Mouse (Mus musculus): Measurements from ENCODE around the gene Pdhb. TPM values are rescaled to one million over a fixed set of nuclear protein-coding genes. Genes with fewer than 3 reads are reported as not detected.

Pdhb gene
- polyA plus RNA-seq, 2 experiments: 152 to 175 TPM

GRCm38 (mm10) chr14:8158721-8159120 is 14.1 kb downstream of the Pdhb start:
- Histone ChIP-seq H3K9ac (ENCODE audit: low read depth, low read length, severe bottlenecking) (no peak overlapping the region), H3K4me3 (replicated peaks; ENCODE audit: low read length) (no peak overlapping the region), H3K27ac (replicated peaks; ENCODE audit: low read depth, low read length) (no peak overlapping the region), H3K4me2 (replicated peaks; ENCODE audit: low read depth, low read length, severe bottlenecking) (no peak overlapping the region), H3K9me3 (ENCODE audit: control insufficient read depth, low read length) (no peaks in the 10 kb centered on the region), H3K27me3 (ENCODE audit: control insufficient read depth, insufficient read depth, low read length) (no peaks in the 10 kb centered on the region), H3K36me3 (ENCODE audit: control insufficient read depth, insufficient read depth, low read length) (peaks cover 39% of the 10 kb centered on the region), H3K4me1 (ENCODE audit: control insufficient read depth, insufficient read depth, low read length) (no peaks in the 10 kb centered on the region)
- ATAC-seq (ENCODE audit: low FRiP score, low read depth): no peak
- 84% methylated on average over 3 of the region's 3 CpGs for WGBS
- DNase-seq (ENCODE audit: low spot score): no peak
- TF ChIP-seq POLR2A (IDR thresholded peaks at IDR 0.05; ENCODE audit: borderline replicate concordance, extremely low read depth, insufficient read depth, insufficient read length): no peak

GRCm38 (mm10) chr14:8156947-8157346 is 15.9 kb downstream of the Pdhb start:
- peaks cover 31% of the 10 kb centered on the region for H3K36me3 ChIP-seq (ENCODE audit: control insufficient read depth, insufficient read depth, low read length)
- H3K27me3 ChIP-seq (ENCODE audit: control insufficient read depth, insufficient read depth, low read length): no peaks in the 10 kb centered on the region
- ATAC-seq (ENCODE audit: low FRiP score, low read depth): no peak
- no peak overlapping the region for H3K9ac ChIP-seq (ENCODE audit: low read depth, low read length, severe bottlenecking)
- no peak overlapping the region for H3K4me3 ChIP-seq (replicated peaks; ENCODE audit: low read length)
- H3K4me2 ChIP-seq (replicated peaks; ENCODE audit: low read depth, low read length, severe bottlenecking): no peak overlapping the region
- no peaks in the 10 kb centered on the region for H3K9me3 ChIP-seq (ENCODE audit: control insufficient read depth, low read length)
- H3K27ac ChIP-seq (replicated peaks; ENCODE audit: low read depth, low read length): no peak overlapping the region
- TF ChIP-seq POLR2A (IDR thresholded peaks at IDR 0.05; ENCODE audit: borderline replicate concordance, extremely low read depth, insufficient read depth, insufficient read length): no peak
- no peaks in the 10 kb centered on the region for H3K4me1 ChIP-seq (ENCODE audit: control insufficient read depth, insufficient read depth, low read length)
- no peak for DNase-seq (ENCODE audit: low spot score)
- 35% methylated on average over 3 of the region's 3 CpGs for WGBS

- H3K27me3 ChIP-seq (ENCODE audit: control insufficient read depth, insufficient read depth, low read length): no peaks in the 10 kb centered on the region
- no peaks in the 10 kb centered on the region for H3K9me3 ChIP-seq (ENCODE audit: control insufficient read depth, low read length)
- H3K9ac ChIP-seq (ENCODE audit: low read depth, low read length, severe bottlenecking): no peak overlapping the region
- WGBS: 74% methylated on average over 3 of the region's 3 CpGs
- no peak for TF ChIP-seq POLR2A (IDR thresholded peaks at IDR 0.05; ENCODE audit: borderline replicate concordance, extremely low read depth, insufficient read depth, insufficient read length)
- H3K27ac ChIP-seq (replicated peaks; ENCODE audit: low read depth, low read length): no peak overlapping the region
- peaks cover 19% of the 10 kb centered on the region; the same call in 1 of the 2 replicates for H3K36me3 ChIP-seq (ENCODE audit: control insufficient read depth, insufficient read depth, low read length)
- no peak overlapping the region for H3K4me3 ChIP-seq (replicated peaks; ENCODE audit: low read length)
- DNase-seq (ENCODE audit: low spot score) (no peak), ATAC-seq (ENCODE audit: low FRiP score, low read depth) (no peak)
- H3K4me1 ChIP-seq (ENCODE audit: control insufficient read depth, insufficient read depth, low read length): no peaks in the 10 kb centered on the region
- no peak overlapping the region for H3K4me2 ChIP-seq (replicated peaks; ENCODE audit: low read depth, low read length, severe bottlenecking)
Observed at GRCm38 (mm10) chr14:8154072-8154471, 18.8 kb downstream of the Pdhb start.

GRCm38 (mm10) chr14:8151757-8152156 is 21.1 kb downstream of the Pdhb start:
- no peaks in the 10 kb centered on the region for H3K27me3 ChIP-seq (ENCODE audit: control insufficient read depth, insufficient read depth, low read length)
- no peak overlapping the region for H3K9ac ChIP-seq (ENCODE audit: low read depth, low read length, severe bottlenecking)
- no peaks in the 10 kb centered on the region for H3K9me3 ChIP-seq (ENCODE audit: control insufficient read depth, low read length)
- H3K27ac ChIP-seq (replicated peaks; ENCODE audit: low read depth, low read length): no peak overlapping the region
- H3K4me2 ChIP-seq (replicated peaks; ENCODE audit: low read depth, low read length, severe bottlenecking): no peak overlapping the region
- no peaks in the 10 kb centered on the region for H3K4me1 ChIP-seq (ENCODE audit: control insufficient read depth, insufficient read depth, low read length)
- 94% methylated on average over 5 of the region's 5 CpGs for WGBS
- TF ChIP-seq POLR2A (IDR thresholded peaks at IDR 0.05; ENCODE audit: borderline replicate concordance, extremely low read depth, insufficient read depth, insufficient read length): no peak
- no peak overlapping the region for H3K4me3 ChIP-seq (replicated peaks; ENCODE audit: low read length)
- H3K36me3 ChIP-seq (ENCODE audit: control insufficient read depth, insufficient read depth, low read length): peaks cover 20% of the 10 kb centered on the region; the same call in 1 of the 2 replicates
- ATAC-seq (ENCODE audit: low FRiP score, low read depth) (no peak), DNase-seq (ENCODE audit: low spot score) (no peak)

GRCm38 (mm10) chr14:8148842-8149241 is 24.0 kb downstream of the Pdhb start:
- WGBS: 78% methylated on average over 8 of the region's 8 CpGs
- no peak for ATAC-seq (ENCODE audit: low FRiP score, low read depth)

More at GRCm38 (mm10) chr14:8148842-8149241, 24.0 kb downstream of the Pdhb start:
- H3K4me3 ChIP-seq (replicated peaks; ENCODE audit: low read length): no peak overlapping the region
- no peak overlapping the region for H3K27ac ChIP-seq (replicated peaks; ENCODE audit: low read depth, low read length)
- DNase-seq (ENCODE audit: low spot score): no peak
- H3K27me3 ChIP-seq (ENCODE audit: control insufficient read depth, insufficient read depth, low read length): no peaks in the 10 kb centered on the region
- H3K36me3 ChIP-seq (ENCODE audit: control insufficient read depth, insufficient read depth, low read length): peaks cover 30% of the 10 kb centered on the region
- H3K4me1 ChIP-seq (ENCODE audit: control insufficient read depth, insufficient read depth, low read length): no peaks in the 10 kb centered on the region
- no peaks in the 10 kb centered on the region for H3K9me3 ChIP-seq (ENCODE audit: control insufficient read depth, low read length)
- no peak overlapping the region for H3K9ac ChIP-seq (ENCODE audit: low read depth, low read length, severe bottlenecking)
- no peak for TF ChIP-seq POLR2A (IDR thresholded peaks at IDR 0.05; ENCODE audit: borderline replicate concordance, extremely low read depth, insufficient read depth, insufficient read length)
- no peak overlapping the region for H3K4me2 ChIP-seq (replicated peaks; ENCODE audit: low read depth, low read length, severe bottlenecking)
